Mouse (Mus musculus) forebrain, postnatal 0 days (tissue): ENCODE results near the gene Banf1. TPM values are rescaled to one million over a fixed set of nuclear protein-coding genes. Genes with fewer than 3 reads are reported as not detected.

Source experiments
- ATAC-seq: fragments of 200-750 bp; cut with Nextera tagmentation; 2 replicates; pipeline ENCODE4 v1.8.0; 2017; ENCODE audit warnings: mild to moderate bottlenecking, moderate library complexity
- DNase-seq: peaks from one replicate; pipeline ENCODE4 v3.0.0-alpha.2; 2015
- H3K27ac ChIP-seq: fragments of 300-500 bp; sonication (generic); 2 replicates; pipeline ENCODE4 v1.5.1; 2014; ENCODE audit warnings: low read depth, mild to moderate bottlenecking, antibody characterized with exemption, low read length, moderate library complexity, mixed read lengths
- H3K27me3 ChIP-seq: fragments of 300-500 bp; sonication (generic); 2 replicates; pipeline ENCODE4 v1.6.1; 2014; ENCODE audit warnings: mild to moderate bottlenecking, low read length, mixed read lengths; ENCODE audit not compliant: insufficient read depth
- H3K36me3 ChIP-seq: fragments of 300-500 bp; sonication (generic); 2 replicates; pipeline ENCODE4 v1.6.1; 2014; ENCODE audit warnings: mild to moderate bottlenecking, moderate library complexity; ENCODE audit not compliant: insufficient read depth
- H3K4me1 ChIP-seq: fragments of 300-500 bp; sonication (generic); 2 replicates; pipeline ENCODE4 v1.6.1; 2014; ENCODE audit warnings: antibody characterized with exemption; ENCODE audit not compliant: insufficient read depth
- H3K4me2 ChIP-seq: fragments of 300-500 bp; sonication (generic); 2 replicates; pipeline ENCODE4 v1.6.1; 2014; ENCODE audit warnings: low read depth, mild to moderate bottlenecking, moderate library complexity
- H3K4me3 ChIP-seq: fragments of 300-500 bp; sonication (generic); 2 replicates; pipeline ENCODE4 v1.5.1; 2014; ENCODE audit warnings: low read depth, low read length, mixed read lengths
- H3K9ac ChIP-seq: fragments of 300-500 bp; sonication (generic); 2 replicates; pipeline ENCODE4 v1.6.1; 2014; ENCODE audit warnings: mild to moderate bottlenecking
- H3K9me3 ChIP-seq: fragments of 300-500 bp; sonication (generic); 2 replicates; pipeline ENCODE4 v1.6.1; 2016; ENCODE audit warnings: low read length
- CTCF ChIP-seq: sonication (generic); IDR thresholded peaks from 2 replicates; pipeline ENCODE4 v1.5.1; 2016; ENCODE audit warnings: antibody characterized with exemption, control low read depth, low read depth
- WGBS: fragments of 180-500 bp; shearing (Covaris S2); extraction: QIAGEN DNeasy Blood & Tissue Kit; methylation state at CpG from one replicate; pipeline ENCODE4 v1.1.7; 2014; 5-methylcytosine and 5-hydroxymethylcytosine counted together
- polyA plus RNA-seq: library from polyadenylated mRNA; unstranded; fragments of >200 nt; fragmentation: Nextera tagmentation; extraction: Ambion mirVana; gene quantifications from 2 replicates; pipeline ENCODE4 v1.2.1, GENCODE M21; 2015
- total RNA-seq: library from RNA; depleted of rRNA; stranded (reverse); fragments of >200 nt; gene quantifications from 2 replicates; pipeline ENCODE4 v1.2.3, GENCODE M21; 2014; rRNA removed

Banf1 gene
- 72.5 and 93.5 TPM in 2 replicates for total RNA-seq
- 379 and 481 TPM in 2 replicates for polyA plus RNA-seq

DNA sequence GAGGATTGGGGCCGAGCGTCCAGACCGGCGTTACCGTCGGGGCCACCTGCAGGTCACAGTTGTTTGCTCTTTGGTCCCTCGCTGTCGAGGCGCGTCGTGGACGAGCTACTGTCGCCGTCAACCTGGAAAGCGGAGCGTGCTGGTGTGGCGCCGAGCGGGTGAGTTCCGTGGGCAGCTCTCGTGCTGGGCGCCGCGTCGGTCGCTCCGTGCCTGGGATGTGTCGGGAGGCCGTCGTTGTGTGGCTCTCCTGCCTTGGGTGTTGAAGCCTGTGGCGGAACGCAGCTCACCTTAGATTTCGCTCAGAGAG, at the start of gene Banf1:
TSS of gene Banf1 (minus strand) at position 116 of the 307 bp plus-strand sequence.
- peak; percentile 8 for ATAC-seq
- no peak for TF ChIP-seq CTCF
- Histone ChIP-seq H3K9ac (peak within 1 kb of the TSS; percentile 76), H3K9me3 (no peaks in the 10 kb centered on the region), H3K4me1 (peaks cover 13% of the 10 kb centered on the region), H3K4me2 (peak within 1 kb of the TSS; percentile 66), H3K4me3 (peak within 1 kb of the TSS; percentile 92), H3K36me3 (peaks cover 47% of the 10 kb centered on the region), H3K27me3 (no peaks in the 10 kb centered on the region), H3K27ac (peak within 1 kb of the TSS; percentile 97)
- no peak for DNase-seq
- WGBS, result 1% methylated on average over 33 of the region's 33 CpGs

DNA sequence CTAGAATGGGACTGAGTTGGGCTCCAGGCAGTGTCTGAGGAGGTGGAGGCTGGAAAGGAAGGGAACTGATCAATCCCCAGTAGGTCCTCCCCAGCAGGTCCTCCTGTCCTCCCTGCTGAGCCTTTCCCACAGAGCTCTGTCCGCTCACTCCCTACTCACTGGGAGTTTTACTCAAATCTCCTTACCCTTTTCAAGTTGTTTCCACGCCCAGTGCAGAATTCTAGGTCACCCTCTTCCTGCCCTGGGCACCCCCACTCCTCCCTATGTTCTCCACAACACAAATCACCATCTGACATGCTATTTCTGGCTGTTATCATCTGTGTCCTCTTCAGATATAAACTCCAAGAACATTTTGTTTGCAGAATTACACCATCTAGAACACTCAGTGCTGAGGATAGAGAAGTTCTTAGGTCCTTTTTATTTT, 47.6 kb upstream of the Banf1 start:
- H3K4me3 ChIP-seq, result no peak overlapping the region
- H3K4me2 ChIP-seq, result no peak overlapping the region
- no peak for TF ChIP-seq CTCF
- no peaks in the 10 kb centered on the region for H3K27me3 ChIP-seq
- DNase-seq (no peak), ATAC-seq (no peak)
- no peaks in the 10 kb centered on the region for H3K9me3 ChIP-seq
- 61% methylated on average over 2 of the region's 2 CpGs for WGBS
- H3K36me3 ChIP-seq, result peaks cover 5% of the 10 kb centered on the region
- H3K27ac ChIP-seq, result no peak overlapping the region
- no peak overlapping the region for H3K9ac ChIP-seq
- H3K4me1 ChIP-seq, result no peaks in the 10 kb centered on the region

DNA sequence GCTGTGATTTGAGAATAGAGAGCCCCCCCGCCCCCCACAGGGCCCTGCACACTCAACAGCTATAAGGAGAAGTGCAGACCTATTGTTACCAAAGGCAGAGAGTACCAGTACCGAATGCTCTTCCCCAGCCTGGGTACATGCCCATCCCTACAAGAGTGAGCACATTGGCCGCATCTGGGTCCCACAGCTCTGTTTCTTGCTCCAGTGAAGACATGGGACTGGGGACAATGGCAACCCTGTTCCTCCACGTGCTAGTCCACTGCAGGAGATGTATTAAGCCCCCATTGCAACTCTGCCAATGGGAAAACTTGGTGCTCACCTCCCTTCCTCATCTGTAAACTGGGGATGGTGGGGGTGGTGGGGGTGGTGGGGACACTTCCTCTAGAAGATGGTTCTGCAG, 46.9 kb upstream of the Banf1 start:
- no peak overlapping the region for H3K4me3 ChIP-seq
- no peaks in the 10 kb centered on the region for H3K36me3 ChIP-seq
- H3K4me1 ChIP-seq, result no peaks in the 10 kb centered on the region
- WGBS, result 71% methylated on average over 4 of the region's 4 CpGs
- H3K4me2 ChIP-seq, result no peak overlapping the region
- no peak for DNase-seq
- no peaks in the 10 kb centered on the region for H3K9me3 ChIP-seq
- no peak for ATAC-seq
- no peak for TF ChIP-seq CTCF
- no peak overlapping the region for H3K9ac ChIP-seq
- no peak overlapping the region for H3K27ac ChIP-seq
- H3K27me3 ChIP-seq, result no peaks in the 10 kb centered on the region

- no peak for ATAC-seq
- H3K27me3 ChIP-seq, result no peaks in the 10 kb centered on the region
- no peak overlapping the region for H3K27ac ChIP-seq
- 64% methylated on average over 5 of the region's 5 CpGs for WGBS
- no peak for TF ChIP-seq CTCF
- H3K9ac ChIP-seq, result no peak overlapping the region
- no peaks in the 10 kb centered on the region for H3K9me3 ChIP-seq
- H3K4me3 ChIP-seq, result no peak overlapping the region
- DNase-seq, result no peak
- no peak overlapping the region for H3K4me2 ChIP-seq
- H3K4me1 ChIP-seq, result no peaks in the 10 kb centered on the region; the same call in 1 of the 2 replicates
- no peaks in the 10 kb centered on the region for H3K36me3 ChIP-seq
Measured at GRCm38 (mm10) chr19:5411961-5412360, 45.0 kb upstream of the Banf1 start.

GRCm38 (mm10) chr19:5410641-5411040, 43.7 kb upstream of the Banf1 start:
- ATAC-seq (no peak), DNase-seq (no peak)
- no peak overlapping the region for H3K4me2 ChIP-seq
- 92% methylated on average over 5 of the region's 5 CpGs for WGBS
- no peaks in the 10 kb centered on the region for H3K27me3 ChIP-seq
- no peak overlapping the region for H3K4me3 ChIP-seq
- no peaks in the 10 kb centered on the region for H3K36me3 ChIP-seq
- no peak overlapping the region for H3K9ac ChIP-seq
- no peak overlapping the region for H3K27ac ChIP-seq
- no peaks in the 10 kb centered on the region for H3K9me3 ChIP-seq
- H3K4me1 ChIP-seq, result peaks cover 4% of the 10 kb centered on the region; the same call in 1 of the 2 replicates
- TF ChIP-seq CTCF, result no peak

- H3K27me3 ChIP-seq, result no peaks in the 10 kb centered on the region
- H3K36me3 ChIP-seq, result no peaks in the 10 kb centered on the region
- no peak for DNase-seq
- ATAC-seq, result no peak
- no peaks in the 10 kb centered on the region for H3K9me3 ChIP-seq
- H3K27ac ChIP-seq, result no peak overlapping the region
- no peak for TF ChIP-seq CTCF
- WGBS, result 76% methylated on average over 5 of the region's 5 CpGs
- no peak overlapping the region for H3K9ac ChIP-seq
- H3K4me1 ChIP-seq, result peaks cover 4% of the 10 kb centered on the region; the same call in 1 of the 2 replicates
- H3K4me3 ChIP-seq, result no peak overlapping the region
- no peak overlapping the region for H3K4me2 ChIP-seq
Measured at GRCm38 (mm10) chr19:5409068-5409467, 42.1 kb upstream of the Banf1 start.

- H3K4me3 ChIP-seq, result no peak overlapping the region
- H3K4me1 ChIP-seq, result peaks cover 4% of the 10 kb centered on the region; the same call in 1 of the 2 replicates
- H3K9ac ChIP-seq, result no peak overlapping the region
- no peak for ATAC-seq
- no peak overlapping the region for H3K27ac ChIP-seq
- no peaks in the 10 kb centered on the region for H3K36me3 ChIP-seq
- TF ChIP-seq CTCF, result no peak
- no peaks in the 10 kb centered on the region for H3K27me3 ChIP-seq
- 85% methylated on average over 13 of the region's 13 CpGs for WGBS
- H3K4me2 ChIP-seq, result no peak overlapping the region
- H3K9me3 ChIP-seq, result no peaks in the 10 kb centered on the region
- no peak for DNase-seq
Measured at GRCm38 (mm10) chr19:5408057-5409001, 41.4 kb upstream of the Banf1 start.
